Mouse (Mus musculus) forebrain, embryonic 16.5 days (tissue): ENCODE data around the gene Sat2. TPM values are rescaled to one million over a fixed set of nuclear protein-coding genes. Genes with fewer than 3 reads are reported as not detected.

Experiments used
- ATAC-seq: fragments of 200-750 bp; cut with Nextera tagmentation; 2 replicates; pipeline ENCODE4 v1.8.0; 2017; ENCODE audit warnings: mild to moderate bottlenecking, moderate library complexity
- H3K27ac ChIP-seq: fragments of 300-500 bp; sonication (generic); 2 replicates; pipeline ENCODE4 v1.5.1; 2014; ENCODE audit warnings: low read length, control low read depth
- H3K27me3 ChIP-seq: fragments of 300-500 bp; sonication (generic); replicated peaks from 2 replicates; pipeline ENCODE4 v1.6.1; 2014; ENCODE audit warnings: low read length; ENCODE audit not compliant: control insufficient read depth, insufficient read depth
- H3K36me3 ChIP-seq: fragments of 300-500 bp; sonication (generic); 2 replicates; pipeline ENCODE4 v1.6.1; 2014; ENCODE audit not compliant: control insufficient read depth, insufficient read depth
- H3K4me1 ChIP-seq: fragments of 300-500 bp; sonication (generic); replicated peaks from 2 replicates; pipeline ENCODE4 v1.6.1; 2014; ENCODE audit warnings: low read length; ENCODE audit not compliant: control insufficient read depth, insufficient read depth
- H3K4me2 ChIP-seq: fragments of 300-500 bp; sonication (generic); 2 replicates; pipeline ENCODE4 v1.6.1; 2014; ENCODE audit warnings: mild to moderate bottlenecking, low read length, control low read depth
- H3K4me3 ChIP-seq: fragments of 300-500 bp; sonication (generic); replicated peaks from 2 replicates; pipeline ENCODE4 v1.5.1; 2014; ENCODE audit warnings: mild to moderate bottlenecking, low read length, control low read depth
- H3K9ac ChIP-seq: fragments of 300-500 bp; sonication (generic); replicated peaks from 2 replicates; pipeline ENCODE4 v1.6.1; 2014; ENCODE audit warnings: low read depth, low read length, control low read depth
- H3K9me3 ChIP-seq: fragments of 300-500 bp; sonication (generic); 2 replicates; pipeline ENCODE4 v1.6.1; 2016; ENCODE audit warnings: low read length; ENCODE audit not compliant: control insufficient read depth
- WGBS: fragments of 180-500 bp; shearing (Covaris S2); extraction: QIAGEN DNeasy Blood & Tissue Kit; methylation state at CpG from one replicate; pipeline ENCODE4 v1.1.7; 2014; 5-methylcytosine and 5-hydroxymethylcytosine counted together
- microRNA counts: library from miRNA; unstranded; fragments of <30 nt; microRNA quantifications from one replicate; lab custom pipeline; 2016
- microRNA-seq: library from miRNA; unstranded; fragments of <30 nt; microRNA quantifications from one replicate; pipeline ENCODE4, GENCODE M21; 2017
- polyA plus RNA-seq: library from polyadenylated mRNA; unstranded; fragments of >200 nt; fragmentation: Nextera tagmentation; extraction: Ambion mirVana; gene quantifications from 2 replicates; pipeline ENCODE4 v1.2.1, GENCODE M21; 2015

Sat2 gene
- polyA plus RNA-seq, 1 experiment from 2014 or later: 23.8 TPM

GRCm38 (mm10) chr11:69671726-69672124 is 49.9 kb downstream of the Sat2 start:
- Histone ChIP-seq H3K9ac (peak overlapping the region; percentile 99), H3K36me3 (peaks cover 29% of the 10 kb centered on the region), H3K27me3 (no peaks in the 10 kb centered on the region), H3K9me3 (no peaks in the 10 kb centered on the region), H3K4me1 (peaks cover 26% of the 10 kb centered on the region), H3K4me2 (peak overlapping the region; percentile 96), H3K4me3 (peak overlapping the region; percentile 100), H3K27ac (peak overlapping the region; percentile 98)
- under 1% methylated on average over 43 of the region's 43 CpGs for WGBS
- ATAC-seq: peak; percentile 2; the same call in 1 of the 2 replicates

- under 1% methylated on average over 36 of the region's 36 CpGs for WGBS
- Histone ChIP-seq H3K4me2 (peak within 1 kb of the TSS; percentile 96), H3K27ac (peak within 1 kb of the TSS; percentile 98), H3K4me3 (peak within 1 kb of the TSS; percentile 100), H3K9ac (peak within 1 kb of the TSS; percentile 99), H3K9me3 (no peaks in the 10 kb centered on the region), H3K4me1 (peaks cover 26% of the 10 kb centered on the region), H3K27me3 (no peaks in the 10 kb centered on the region), H3K36me3 (peaks cover 31% of the 10 kb centered on the region)
- peak; percentile 96 for ATAC-seq
Observed at GRCm38 (mm10) chr11:69672211-69672706, 50.4 kb downstream of the Sat2 start, which contains the start of gene Eif4a1. Gene Eif4a1 (minus strand): TSS chr11:69672423.

MicroRNAs within 50 kb of the gene (microRNA counts, 519-probe panel; counts per million panel counts)
- microRNA mmu-miR-1934 (lab: Ali Mortazavi, UCI) (not detected), microRNA mmu-miR-467f (lab: Ali Mortazavi, UCI) (2,107 counts per million, percentile 36 among the panel's probes with 10 or more counts)

Small RNAs within 50 kb of the gene (microRNA-seq; reads per million reads assigned to microRNA genes)
- 1.0 reads per million for gene Mir1934
- not detected for gene Mir467f

Other genes starting within 250 kb of the Sat2 start
- 79.2 and 86.1 TPM in 2 replicates for gene Naa38, start 226.5 kb upstream of the Sat2 start, polyA plus RNA-seq
- gene Cyb5d1, start 226.4 kb upstream of the Sat2 start, polyA plus RNA-seq: 42.5 and 44.2 TPM in 2 replicates
- 5.9 and 6.2 TPM in 2 replicates for gene Tmem88, start 223.8 kb upstream of the Sat2 start, polyA plus RNA-seq
- gene Kdm6b, start 208.3 kb upstream of the Sat2 start, polyA plus RNA-seq: 48.4 and 52.8 TPM in 2 replicates
- 3.5 and 3.7 TPM in 2 replicates for gene Dnah2, start 72.9 kb upstream of the Sat2 start, polyA plus RNA-seq
- gene Efnb3, start 61.8 kb upstream of the Sat2 start, polyA plus RNA-seq: 95.7 and 123 TPM in 2 replicates
- gene Wrap53, start 41.8 kb upstream of the Sat2 start, polyA plus RNA-seq: 27.3 and 28.6 TPM in 2 replicates
- 103 and 109 TPM in 2 replicates for gene Trp53, start 41.7 kb upstream of the Sat2 start, polyA plus RNA-seq
- gene Atp1b2, start 16.1 kb upstream of the Sat2 start, polyA plus RNA-seq: 30.2 and 33.8 TPM in 2 replicates
- not detected in 2 replicates for gene Shbg, start 4.1 kb upstream of the Sat2 start, polyA plus RNA-seq
- gene Fxr2, start 11.0 kb downstream of the Sat2 start, polyA plus RNA-seq: 37.1 and 47.7 TPM in 2 replicates
- not detected in 2 replicates for gene Sox15, start 33.3 kb downstream of the Sat2 start, polyA plus RNA-seq
- 82.1 and 90.4 TPM in 2 replicates for gene Mpdu1, start 40.6 kb downstream of the Sat2 start, polyA plus RNA-seq
- gene Cd68, start 44.1 kb downstream of the Sat2 start, polyA plus RNA-seq: 6.4 and 7.8 TPM in 2 replicates
- 563 and 599 TPM in 2 replicates for gene Eif4a1, start 50.4 kb downstream of the Sat2 start, polyA plus RNA-seq
- 97.0 and 115 TPM in 2 replicates for gene Senp3, start 60.1 kb downstream of the Sat2 start, polyA plus RNA-seq
- 0.34 and 0.46 TPM in 2 replicates for gene Tnfsf13, start 63.8 kb downstream of the Sat2 start, polyA plus RNA-seq
- gene Tnfsf12, start 73.8 kb downstream of the Sat2 start, polyA plus RNA-seq: 1.1 and 1.2 TPM in 2 replicates
- 0.81 and 1.2 TPM in 2 replicates for gene Tnfsfm13, start 74.1 kb downstream of the Sat2 start, polyA plus RNA-seq
- 16.4 and 18.1 TPM in 2 replicates for gene Polr2a, start 136.6 kb downstream of the Sat2 start, polyA plus RNA-seq
- gene Slc35g3, start 139.9 kb downstream of the Sat2 start, polyA plus RNA-seq: 0.16 and 0.18 TPM in 2 replicates
- 3.3 and 3.6 TPM in 2 replicates for gene Zbtb4, start 143.9 kb downstream of the Sat2 start, polyA plus RNA-seq
- gene Chrnb1, start 173.9 kb downstream of the Sat2 start, polyA plus RNA-seq: 1.2 TPM in 2 replicates
- gene Fgf11, start 179.8 kb downstream of the Sat2 start, polyA plus RNA-seq: 5.2 and 5.9 TPM in 2 replicates
- 0.45 and 0.77 TPM in 2 replicates for gene Tmem102, start 183.6 kb downstream of the Sat2 start, polyA plus RNA-seq
- gene Gm39566, start 193.3 kb downstream of the Sat2 start, polyA plus RNA-seq: not detected in 2 replicates
- not detected in 2 replicates for gene Spem2, start 196.4 kb downstream of the Sat2 start, polyA plus RNA-seq
- gene Spem1, start 200.2 kb downstream of the Sat2 start, polyA plus RNA-seq: 0.72 and 0.75 TPM in 2 replicates
- gene Nlgn2, start 215.8 kb downstream of the Sat2 start, polyA plus RNA-seq: 18.7 and 22.8 TPM in 2 replicates
- gene Tmem256, start 216.5 kb downstream of the Sat2 start, polyA plus RNA-seq: 254 and 272 TPM in 2 replicates
- 55.0 and 57.7 TPM in 2 replicates for gene Plscr3, start 224.4 kb downstream of the Sat2 start, polyA plus RNA-seq
- gene Tnk1, start 236.7 kb downstream of the Sat2 start, polyA plus RNA-seq: 0.29 and 0.39 TPM in 2 replicates